Mouse (Mus musculus) liver, adult 2 months (tissue): ENCODE measurements at regions not wholly inside any gene's neighbourhood (a gene's known extent, or its start where the extent isn't known, plus 50 kb on each side); places are given as distances from the start of the nearest gene placed in this dataset.

Source experiments
- CTCF ChIP-seq: fragments of 200-500 bp; IDR thresholded peaks from 2 replicates; pipeline ENCODE4 v1.5.1; 2011; ENCODE audit warnings: low read depth, low read length, control low read depth
- POLR2A ChIP-seq: fragments of 200-500 bp; IDR thresholded peaks from 2 replicates; pipeline ENCODE4 v1.6.1; 2011; ENCODE audit warnings: low read length, control low read depth; ENCODE audit not compliant: insufficient read depth; ENCODE audit errors: extremely low read depth

DNA sequence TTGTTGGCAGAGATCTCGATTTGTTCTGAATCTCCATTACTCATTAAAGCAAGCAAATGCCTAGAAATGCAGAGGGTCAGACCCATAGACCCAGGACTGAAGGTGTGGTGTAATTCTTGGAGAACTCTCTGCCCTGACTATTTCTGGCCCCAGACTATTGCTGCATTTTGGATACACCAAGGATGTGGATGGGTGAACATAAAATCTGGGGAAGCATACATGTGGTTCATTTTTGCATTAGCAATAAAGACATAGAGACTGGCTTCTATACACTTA lies 303.0 kb downstream of the Meis1 start:
- no peak for TF ChIP-seq POLR2A
- TF ChIP-seq CTCF = no peak
